9 mouse cellular contexts compared by ENCODE assay signal in the genomic region with DNA sequence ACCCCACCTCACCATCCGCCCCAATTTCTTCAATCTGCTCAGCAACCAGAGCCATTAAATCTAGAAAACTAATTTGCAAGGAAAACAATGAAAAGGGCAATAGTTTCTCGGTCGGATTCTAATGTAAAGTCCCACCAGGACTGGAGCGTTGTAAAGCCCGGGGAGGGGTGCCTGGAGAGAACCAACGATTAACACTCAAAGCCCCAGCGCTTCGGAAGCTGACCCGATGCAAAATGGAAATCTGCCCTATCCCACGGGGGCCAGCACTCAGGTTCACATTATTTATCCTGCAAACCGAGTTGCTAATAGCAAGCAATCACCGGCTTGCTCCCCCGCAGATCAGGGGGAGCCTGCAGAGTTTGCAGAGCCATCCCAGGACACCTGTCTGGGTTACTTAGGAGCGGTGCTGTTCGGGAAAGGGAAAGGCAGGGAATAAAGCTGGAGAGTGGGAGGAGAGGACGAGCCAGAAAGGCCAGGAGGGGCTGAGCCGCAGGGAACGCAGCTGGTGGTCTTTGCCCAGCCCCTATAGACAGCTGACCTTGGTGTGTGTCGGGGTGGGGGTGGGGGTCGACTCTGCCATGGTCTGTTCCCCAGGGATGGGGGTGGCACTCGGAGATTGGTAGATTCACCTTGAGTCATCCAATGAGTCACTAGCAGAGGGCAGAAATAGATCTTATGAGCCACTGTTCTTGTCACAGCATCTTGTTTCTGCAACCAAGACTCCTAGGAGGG. TPM values are rescaled to one million over a fixed set of nuclear protein-coding genes. Genes with fewer than 3 reads are reported as not detected.
DNase-seq lines count a peak whose midpoint lies in the region; ATAC-seq and TF ChIP-seq lines count a peak whose summit lies in the region.
"Had no signal": no experiment of that assay in that cellular context is flagged by ENCODE, and none has a peak within 500 bp of the region (broad histone marks: within the 10 kb centered on the region; RNA-seq: fewer than 3 reads in every experiment).

No protein-coding gene starts in this region.

- H3K9me3 ChIP-seq in hindbrain, embryonic 12.5 days (replicated peaks) = no peaks in the 10 kb centered on the region
- H3K9me3 ChIP-seq in midbrain, embryonic 14.5 days (ENCODE audit: control insufficient read depth, low read length) = no peaks in the 10 kb centered on the region
- H3K9me3 ChIP-seq in intestine, embryonic 16.5 days (ENCODE audit: control insufficient read depth, low read length) = no peaks in the 10 kb centered on the region
- H3K9me3 ChIP-seq: lung, embryonic 15.5 days had no signal

- WGBS in hindbrain, embryonic 12.5 days = 4% methylated on average over 21 of the region's 21 CpGs
- 2% methylated on average over 21 of the region's 21 CpGs for whole genome bisulfite sequencing in midbrain, embryonic 14.5 days
- WGBS in intestine, embryonic 16.5 days = 11% methylated on average over 21 of the region's 21 CpGs

- no peak for TF ChIP-seq CTCF in brain, embryonic 14.5 days (IDR thresholded peaks at IDR 0.05; ENCODE audit: borderline replicate concordance, extremely low read depth, insufficient read depth, insufficient read length)

- no peak overlapping the region for H3K27ac ChIP-seq in hindbrain, embryonic 12.5 days
- H3K27ac ChIP-seq in midbrain, embryonic 14.5 days (replicated peaks; ENCODE audit: low read depth, low read length) = no peak overlapping the region
- no peak overlapping the region for H3K27ac ChIP-seq in intestine, embryonic 16.5 days (ENCODE audit: low read length)
- H3K27ac ChIP-seq: lung, embryonic 15.5 days had no signal

- TF ChIP-seq POLR2A in brain, embryonic 14.5 days (IDR thresholded peaks at IDR 0.05; ENCODE audit: borderline replicate concordance, extremely low read depth, insufficient read depth, insufficient read length, poor library complexity, severe bottlenecking) = no peak

- DNase-seq in kidney, postnatal 10 days = peak; percentile 8
- no peak for DNase-seq in kidney, postnatal 25 days
- peak; percentile 45 for DNase-seq in brain, embryonic 14.5 days (ENCODE audit: low read depth)
- DNase-seq in midbrain, embryonic 14.5 days = peak; percentile 52
- no peak for DNase-seq in gastrocnemius, postnatal 10 days

- no peaks in the 10 kb centered on the region for H3K36me3 ChIP-seq in hindbrain, embryonic 12.5 days
- H3K36me3 ChIP-seq in midbrain, embryonic 14.5 days (ENCODE audit: control insufficient read depth, insufficient read depth, low read length) = no peaks in the 10 kb centered on the region
- H3K36me3 ChIP-seq in intestine, embryonic 16.5 days (ENCODE audit: control insufficient read depth, insufficient read depth, low read length) = no peaks in the 10 kb centered on the region
- H3K36me3 ChIP-seq: lung, embryonic 15.5 days had no signal

- no peaks in the 10 kb centered on the region for H3K27me3 ChIP-seq in hindbrain, embryonic 12.5 days
- no peaks in the 10 kb centered on the region for H3K27me3 ChIP-seq in midbrain, embryonic 14.5 days (ENCODE audit: control insufficient read depth, insufficient read depth, low read length)
- no peaks in the 10 kb centered on the region for H3K27me3 ChIP-seq in intestine, embryonic 16.5 days (replicated peaks; ENCODE audit: control insufficient read depth, insufficient read depth, low read length)

- H3K9ac ChIP-seq in hindbrain, embryonic 12.5 days = no peak overlapping the region
- H3K9ac ChIP-seq in midbrain, embryonic 14.5 days (replicated peaks; ENCODE audit: low read length) = peak overlapping the region; percentile 28
- no peak overlapping the region for H3K9ac ChIP-seq in intestine, embryonic 16.5 days (ENCODE audit: low read depth, low read length)
- H3K9ac ChIP-seq: lung, embryonic 15.5 days had no signal

- H3K4me2 ChIP-seq in hindbrain, embryonic 12.5 days (replicated peaks) = peak overlapping the region; percentile 45
- peak overlapping the region; percentile 42 for H3K4me2 ChIP-seq in midbrain, embryonic 14.5 days (ENCODE audit: low read length)
- H3K4me2 ChIP-seq in intestine, embryonic 16.5 days (ENCODE audit: low read depth, low read length) = no peak overlapping the region
- H3K4me2 ChIP-seq: lung, embryonic 15.5 days had no signal

- H3K4me1 ChIP-seq in hindbrain, embryonic 12.5 days = peaks cover 11% of the 10 kb centered on the region
- peaks cover 16% of the 10 kb centered on the region for H3K4me1 ChIP-seq in midbrain, embryonic 14.5 days (ENCODE audit: control insufficient read depth, insufficient read depth, low read length)
- no peaks in the 10 kb centered on the region for H3K4me1 ChIP-seq in intestine, embryonic 16.5 days (ENCODE audit: control insufficient read depth, insufficient read depth, low read length)
- H3K4me1 ChIP-seq: lung, embryonic 15.5 days had no signal

- H3K4me3 ChIP-seq in hindbrain, embryonic 12.5 days = no peak overlapping the region
- no peak overlapping the region; the same call in 1 of the 2 replicates for H3K4me3 ChIP-seq in midbrain, embryonic 14.5 days (replicated peaks; ENCODE audit: low read depth, low read length)
- no peak overlapping the region for H3K4me3 ChIP-seq in intestine, embryonic 16.5 days (ENCODE audit: low read length)
- H3K4me3 ChIP-seq: lung, embryonic 15.5 days had no signal

- 0 out of 2 replicates have a peak, but pooled peaks have one; percentile 43 for ATAC-seq in hindbrain, embryonic 12.5 days (ENCODE audit: low FRiP score)
- ATAC-seq in midbrain, embryonic 14.5 days (ENCODE audit: low FRiP score, low TSS enrichment) = peak; percentile 46; the same call in 1 of the 2 replicates
- no peak for ATAC-seq in activated CD4-positive, CD25-positive, alpha-beta regulatory T cell, adult 4 months
- ATAC-seq in intestine, embryonic 16.5 days = no peak

RNA-seq across cellular contexts. Expression of a gene that starts 37.5 kb away (rescaled TPM):
- 0.04 TPM in 1 of 2 replicates, not detected in the other for polyA plus RNA-seq in brain, embryonic 14.5 days (2012; rRNA removed)
- not detected in 2 replicates for polyA plus RNA-seq in hindbrain, embryonic 12.5 days (2016; fragmentation: Nextera tagmentation; extraction: Ambion mirVana)
- polyA plus RNA-seq in midbrain, embryonic 14.5 days (2014; fragmentation: Nextera tagmentation; extraction: Ambion mirVana) = 0.20 TPM in 1 of 2 replicates, not detected in the other
- polyA plus RNA-seq in activated CD4-positive, CD25-positive, alpha-beta regulatory T cell, adult 4 months (2017; shearing (Covaris generic)) = 1 to 10 TPM; 1.7 to 3.1 TPM
- 1 to 10 TPM in 1 of 2 experiments, under 1 TPM in 1; 0.14 to 5.3 TPM for total RNA-seq in gastrocnemius, postnatal 10 days (2021)
- polyA plus RNA-seq in intestine, embryonic 16.5 days (2015; fragmentation: Nextera tagmentation; extraction: Ambion mirVana) = 0.11 and 0.22 TPM in 2 replicates

RNA-seq across cellular contexts. Expression of a gene that starts 54.4 kb away (rescaled TPM):
- 3.4 and 6.8 TPM in 2 replicates for polyA plus RNA-seq in brain, embryonic 14.5 days (2012; rRNA removed)
- 16.9 and 18.3 TPM in 2 replicates for polyA plus RNA-seq in hindbrain, embryonic 12.5 days (2016; fragmentation: Nextera tagmentation; extraction: Ambion mirVana)
- polyA plus RNA-seq in midbrain, embryonic 14.5 days (2014; fragmentation: Nextera tagmentation; extraction: Ambion mirVana) = 2.0 and 4.8 TPM in 2 replicates
- under 1 TPM; 0.11 to 0.82 TPM for polyA plus RNA-seq in activated CD4-positive, CD25-positive, alpha-beta regulatory T cell, adult 4 months (2017; shearing (Covaris generic))
- 10 to 100 TPM in 1 of 2 experiments, 1 to 10 TPM in 1; 10.0 to 15.0 TPM for total RNA-seq in gastrocnemius, postnatal 10 days (2021)
- polyA plus RNA-seq in intestine, embryonic 16.5 days (2015; fragmentation: Nextera tagmentation; extraction: Ambion mirVana) = 41.6 and 44.0 TPM in 2 replicates

RNA-seq across cellular contexts. Expression of a gene that starts 55.8 kb away (rescaled TPM):
- polyA plus RNA-seq in brain, embryonic 14.5 days (2012; rRNA removed) = not detected in 2 replicates
- polyA plus RNA-seq in hindbrain, embryonic 12.5 days (2016; fragmentation: Nextera tagmentation; extraction: Ambion mirVana) = not detected in 2 replicates
- polyA plus RNA-seq in midbrain, embryonic 14.5 days (2014; fragmentation: Nextera tagmentation; extraction: Ambion mirVana) = not detected in 2 replicates
- polyA plus RNA-seq in activated CD4-positive, CD25-positive, alpha-beta regulatory T cell, adult 4 months (2017; shearing (Covaris generic)) = not detected
- total RNA-seq in gastrocnemius, postnatal 10 days (2021) = not detected
- polyA plus RNA-seq in intestine, embryonic 16.5 days (2015; fragmentation: Nextera tagmentation; extraction: Ambion mirVana) = not detected in 2 replicates
- polyA plus RNA-seq: lung, embryonic 15.5 days had no signal

Comparison
In these comparisons a context has a peak if more than half of its experiments do, and no peak if none do; other contexts are left out.
1. DNase-seq: peak in kidney, postnatal 10 days (single experiment), brain, embryonic 14.5 days (single experiment) and midbrain, embryonic 14.5 days (single experiment); none in kidney, postnatal 25 days (0 of 2) and gastrocnemius, postnatal 10 days (single experiment).
2. ATAC-seq: peak in hindbrain, embryonic 12.5 days (single experiment) and midbrain, embryonic 14.5 days (single experiment); none in activated CD4-positive, CD25-positive, alpha-beta regulatory T cell, adult 4 months (single experiment) and intestine, embryonic 16.5 days (single experiment).